Mouse (Mus musculus) liver, embryonic 16.5 days (tissue): ENCODE measurements around the gene Pcid2. TPM values are rescaled to one million over a fixed set of nuclear protein-coding genes. Genes with fewer than 3 reads are reported as not detected.

ENCODE experiments used
- ATAC-seq: fragments of 200-750 bp; cut with Nextera tagmentation; 2 replicates; pipeline ENCODE4 v1.8.0; 2017; ENCODE audit warnings: low read depth, mild to moderate bottlenecking, moderate number of reproducible peaks, moderate library complexity
- H3K27ac ChIP-seq: fragments of 300-500 bp; sonication (generic); 2 replicates; pipeline ENCODE4 v1.5.1; 2014; ENCODE audit warnings: mild to moderate bottlenecking, low read length
- H3K27me3 ChIP-seq: fragments of 300-500 bp; sonication (generic); 2 replicates; pipeline ENCODE4 v1.6.1; 2014; ENCODE audit warnings: low read depth, low read length, mixed read lengths; ENCODE audit not compliant: control insufficient read depth, insufficient read depth
- H3K36me3 ChIP-seq: fragments of 300-500 bp; sonication (generic); 2 replicates; pipeline ENCODE4 v1.6.1; 2014; ENCODE audit warnings: mild to moderate bottlenecking; ENCODE audit not compliant: control insufficient read depth, insufficient read depth
- H3K4me1 ChIP-seq: fragments of 300-500 bp; sonication (generic); 2 replicates; pipeline ENCODE4 v1.6.1; 2014; ENCODE audit warnings: low read depth, low read length, mixed read lengths; ENCODE audit not compliant: control insufficient read depth
- H3K4me2 ChIP-seq: fragments of 300-500 bp; sonication (generic); 2 replicates; pipeline ENCODE4 v1.6.1; 2014; ENCODE audit warnings: low read depth, low read length, mixed read lengths
- H3K4me3 ChIP-seq: fragments of 300-500 bp; sonication (generic); 2 replicates; pipeline ENCODE4 v1.5.1; 2014; ENCODE audit warnings: low read depth, mild to moderate bottlenecking, low read length
- H3K9ac ChIP-seq: fragments of 300-500 bp; sonication (generic); 2 replicates; pipeline ENCODE4 v1.6.1; 2014; ENCODE audit warnings: low read depth, low read length
- H3K9me3 ChIP-seq: fragments of 300-500 bp; sonication (generic); replicated peaks from 2 replicates; pipeline ENCODE4 v1.6.1; 2016; ENCODE audit warnings: low read length; ENCODE audit not compliant: control insufficient read depth
- WGBS: fragments of 180-500 bp; shearing (Covaris S2); extraction: QIAGEN DNeasy Blood & Tissue Kit; methylation state at CpG from one replicate; pipeline ENCODE4 v1.1.7; 2014; ENCODE audit not compliant: insufficient replicate concordance; 5-methylcytosine and 5-hydroxymethylcytosine counted together
- polyA plus RNA-seq: library from polyadenylated mRNA; unstranded; fragments of >200 nt; fragmentation: Nextera tagmentation; extraction: Ambion mirVana; gene quantifications from 2 replicates; pipeline ENCODE4 v1.2.1, GENCODE M21; 2015

Gene Pcid2
- polyA plus RNA-seq, 1 experiment from 2014 or later = 14.3 TPM

- peaks cover 44% of the 10 kb centered on the region for H3K36me3 ChIP-seq
- no peak overlapping the region for H3K4me2 ChIP-seq
- no peaks in the 10 kb centered on the region for H3K27me3 ChIP-seq
- H3K4me3 ChIP-seq = no peak overlapping the region
- WGBS = 79% methylated on average over 8 of the region's 8 CpGs
- no peak for ATAC-seq
- H3K9ac ChIP-seq = no peak overlapping the region
- H3K4me1 ChIP-seq = peaks cover 26% of the 10 kb centered on the region
- H3K9me3 ChIP-seq = no peaks in the 10 kb centered on the region
- H3K27ac ChIP-seq = no peak overlapping the region
Measured at GRCm38 (mm10) chr8:13124897-13125296, 19.6 kb upstream of the Pcid2 start.

- no peak overlapping the region for H3K4me3 ChIP-seq
- H3K9me3 ChIP-seq = no peaks in the 10 kb centered on the region
- no peaks in the 10 kb centered on the region for H3K27me3 ChIP-seq
- H3K27ac ChIP-seq = peak overlapping the region; percentile 22; the same call in 1 of the 2 replicates
- 19% methylated on average over 7 of the region's 7 CpGs for WGBS
- peak; percentile 60 for ATAC-seq
- peaks cover 26% of the 10 kb centered on the region for H3K4me1 ChIP-seq
- no peak overlapping the region; the same call in 1 of the 2 replicates for H3K9ac ChIP-seq
- H3K36me3 ChIP-seq = peaks cover 30% of the 10 kb centered on the region
- no peak overlapping the region for H3K4me2 ChIP-seq
Measured at GRCm38 (mm10) chr8:13122887-13123421, 17.7 kb upstream of the Pcid2 start.

GRCm38 (mm10) chr8:13120882-13121665 is 15.8 kb upstream of the Pcid2 start:
- no peaks in the 10 kb centered on the region for H3K9me3 ChIP-seq
- H3K27ac ChIP-seq = peak overlapping the region; percentile 16
- H3K9ac ChIP-seq = no peak overlapping the region
- peaks cover 13% of the 10 kb centered on the region for H3K36me3 ChIP-seq
- 22% methylated on average over 7 of the region's 7 CpGs for WGBS
- no peaks in the 10 kb centered on the region for H3K27me3 ChIP-seq
- H3K4me2 ChIP-seq = 0 out of 2 replicates have a peak overlapping the region, but pooled peaks have one; percentile 10
- H3K4me1 ChIP-seq = peaks cover 26% of the 10 kb centered on the region
- ATAC-seq = peak; percentile 75
- no peak overlapping the region for H3K4me3 ChIP-seq

DNA sequence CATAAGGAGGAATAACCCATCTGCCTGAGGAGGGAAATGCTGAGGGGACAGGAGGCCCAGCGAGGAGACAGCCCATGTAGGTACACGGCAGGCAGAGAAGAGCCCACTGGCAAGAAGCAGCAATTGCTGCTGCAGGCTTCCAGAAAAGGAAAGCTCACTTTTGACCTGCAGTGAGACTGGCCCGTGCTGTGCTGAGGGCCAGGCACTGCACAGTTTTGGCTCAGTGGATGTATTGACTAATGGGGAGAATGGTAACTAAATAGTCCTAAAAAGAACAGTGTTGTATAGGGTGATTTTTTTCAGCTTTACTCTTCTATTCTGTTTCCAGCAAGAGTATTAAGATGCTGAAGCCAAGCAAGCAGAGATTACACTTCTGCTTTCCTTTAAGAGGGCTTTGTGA is 13.3 kb upstream of the Pcid2 start:
- Histone ChIP-seq H3K9ac (no peak overlapping the region), H3K27me3 (no peaks in the 10 kb centered on the region), H3K36me3 (peaks cover 4% of the 10 kb centered on the region), H3K4me2 (no peak overlapping the region), H3K9me3 (no peaks in the 10 kb centered on the region), H3K4me1 (peaks cover 26% of the 10 kb centered on the region), H3K4me3 (no peak overlapping the region), H3K27ac (no peak overlapping the region)
- 86% methylated on average over 3 of the region's 3 CpGs for WGBS
- no peak for ATAC-seq

GRCm38 (mm10) chr8:13117096-13117495 is 11.8 kb upstream of the Pcid2 start:
- Histone ChIP-seq H3K36me3 (peaks cover 7% of the 10 kb centered on the region), H3K4me2 (no peak overlapping the region), H3K9me3 (no peaks in the 10 kb centered on the region), H3K4me1 (peaks cover 13% of the 10 kb centered on the region), H3K27ac (no peak overlapping the region), H3K4me3 (no peak overlapping the region), H3K27me3 (no peaks in the 10 kb centered on the region), H3K9ac (no peak overlapping the region)
- 86% methylated on average over 2 of the region's 2 CpGs for WGBS
- no peak for ATAC-seq

DNA sequence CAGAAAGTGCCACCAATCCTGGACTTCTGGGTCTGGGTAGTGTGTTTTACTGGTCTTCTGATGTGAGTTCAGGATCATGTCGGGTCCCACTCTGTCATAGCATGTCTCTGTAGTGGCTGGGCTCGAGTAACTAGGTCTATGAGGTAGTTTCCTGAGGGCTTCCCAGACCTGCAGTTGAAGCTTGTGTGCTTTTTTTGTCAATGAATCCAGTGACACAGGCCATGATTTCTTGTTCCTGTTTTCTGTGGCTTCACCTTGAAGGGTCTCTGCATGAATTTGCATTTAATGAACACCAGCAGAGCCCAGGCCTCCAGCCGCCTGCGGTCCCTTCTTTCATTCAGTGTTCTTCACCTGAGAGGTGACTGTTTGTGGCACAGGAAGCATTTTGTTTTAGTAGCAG is 8.0 kb upstream of the Pcid2 start:
- Histone ChIP-seq H3K4me1 (peaks cover 21% of the 10 kb centered on the region), H3K27ac (no peak overlapping the region), H3K9ac (no peak overlapping the region), H3K27me3 (no peaks in the 10 kb centered on the region), H3K36me3 (peaks cover 7% of the 10 kb centered on the region; the same call in 1 of the 2 replicates), H3K4me2 (no peak overlapping the region), H3K9me3 (no peaks in the 10 kb centered on the region), H3K4me3 (no peak overlapping the region)
- WGBS = 65% methylated on average over 4 of the region's 4 CpGs
- no peak for ATAC-seq

GRCm38 (mm10) chr8:13111917-13112316 is 6.7 kb upstream of the Pcid2 start:
- WGBS = 89% methylated on average over 11 of the region's 11 CpGs
- H3K4me3 ChIP-seq = no peak overlapping the region
- H3K36me3 ChIP-seq = peaks cover 13% of the 10 kb centered on the region
- no peak overlapping the region for H3K27ac ChIP-seq
- no peak overlapping the region for H3K4me2 ChIP-seq
- H3K9me3 ChIP-seq = no peaks in the 10 kb centered on the region
- peaks cover 32% of the 10 kb centered on the region for H3K4me1 ChIP-seq
- no peak for ATAC-seq
- no peaks in the 10 kb centered on the region for H3K27me3 ChIP-seq
- H3K9ac ChIP-seq = no peak overlapping the region

DNA sequence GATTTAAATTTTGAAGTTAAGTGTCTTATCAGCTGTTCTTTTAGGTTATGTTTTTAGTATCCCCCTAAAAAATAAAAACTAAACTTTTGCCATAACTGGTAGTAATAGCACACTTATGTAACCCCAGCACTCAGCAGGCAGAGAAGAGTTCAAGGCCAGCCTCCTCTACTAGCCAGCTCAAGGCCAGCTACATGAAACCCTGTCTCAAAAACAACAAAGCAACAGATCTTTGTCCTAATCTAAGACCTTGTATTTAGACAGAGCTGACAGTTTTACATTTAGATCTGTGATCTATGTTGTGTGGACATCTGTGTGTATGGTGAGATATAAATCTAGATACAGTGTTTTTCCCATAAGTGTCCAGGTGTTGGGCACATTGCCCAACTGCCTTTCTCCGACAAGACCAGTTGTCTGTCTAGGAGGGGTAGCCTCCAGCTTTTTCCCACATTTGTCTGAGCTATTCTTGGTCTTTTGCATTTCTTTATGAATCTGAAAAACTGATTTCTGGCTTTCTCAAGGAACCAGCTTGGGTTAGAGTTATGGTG is 4.2 kb upstream of the Pcid2 start:
- Histone ChIP-seq H3K9me3 (no peaks in the 10 kb centered on the region), H3K27ac (peak overlapping the region; percentile 98), H3K4me2 (peak overlapping the region; percentile 71), H3K27me3 (no peaks in the 10 kb centered on the region), H3K4me1 (peaks cover 39% of the 10 kb centered on the region), H3K36me3 (peaks cover 13% of the 10 kb centered on the region), H3K9ac (peak overlapping the region; percentile 22; the same call in 1 of the 2 replicates), H3K4me3 (peak overlapping the region; percentile 37)
- no peak for ATAC-seq
- whole genome bisulfite sequencing = 27% methylated on average over 1 of the region's 1 CpGs

DNA sequence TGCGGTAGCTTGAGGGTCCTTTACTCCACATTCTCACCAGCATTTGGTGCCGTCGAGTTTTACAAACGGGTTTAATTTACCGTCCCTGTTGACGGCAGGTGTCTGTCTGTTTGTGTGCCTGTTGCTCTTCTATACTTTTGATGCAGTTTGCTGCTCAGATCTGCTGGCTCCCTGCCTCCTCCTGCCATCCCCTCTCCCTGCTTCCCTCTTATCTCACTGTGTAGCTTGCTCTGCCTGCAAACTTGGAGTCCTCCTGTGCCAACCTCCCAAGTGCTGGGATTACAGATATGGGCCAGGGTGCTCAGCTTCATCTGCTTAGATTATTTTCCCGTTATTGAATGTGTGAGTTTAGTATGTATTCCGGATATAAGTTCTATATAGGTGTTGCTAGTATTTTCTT is 3.7 kb upstream of the Pcid2 start:
- H3K4me2 ChIP-seq = peak overlapping the region; percentile 71
- peak; percentile 28 for ATAC-seq
- no peaks in the 10 kb centered on the region for H3K27me3 ChIP-seq
- H3K36me3 ChIP-seq = peaks cover 13% of the 10 kb centered on the region
- peak overlapping the region; percentile 99 for H3K9ac ChIP-seq
- 37% methylated on average over 8 of the region's 8 CpGs for WGBS
- H3K9me3 ChIP-seq = no peaks in the 10 kb centered on the region
- H3K4me1 ChIP-seq = peaks cover 42% of the 10 kb centered on the region
- peak overlapping the region; percentile 98 for H3K27ac ChIP-seq
- peak overlapping the region; percentile 98 for H3K4me3 ChIP-seq
